Mouse (Mus musculus): ENCODE measurements around the gene Bax. TPM values are rescaled to one million over a fixed set of nuclear protein-coding genes. Genes with fewer than 3 reads are reported as not detected.

The Bax gene
- polyA plus RNA-seq, 1 experiment from 2014 or later: 257 TPM

GRCm38 (mm10) chr7:45449974-45450373 is 16.7 kb downstream of the Bax start:
- no peaks in the 10 kb centered on the region for H3K4me1 ChIP-seq (replicated peaks; ENCODE audit: control insufficient read depth, insufficient read depth, low read length)
- H3K9me3 ChIP-seq (ENCODE audit: control insufficient read depth, low read length): no peaks in the 10 kb centered on the region
- no peaks in the 10 kb centered on the region for H3K27me3 ChIP-seq (replicated peaks; ENCODE audit: control insufficient read depth, insufficient read depth, low read length)
- no peak overlapping the region for H3K4me2 ChIP-seq (ENCODE audit: low read length)
- H3K36me3 ChIP-seq (ENCODE audit: control insufficient read depth, insufficient read depth): 0 out of 2 replicates have a peak, but pooled peaks cover 3% of the 10 kb centered on the region
- no peak overlapping the region for H3K27ac ChIP-seq (ENCODE audit: low read length)
- no peak overlapping the region for H3K9ac ChIP-seq (replicated peaks; ENCODE audit: low read depth, low read length)
- H3K4me3 ChIP-seq (replicated peaks; ENCODE audit: low read length): no peak overlapping the region
- ATAC-seq: no peak
- WGBS: 100% methylated on average over 1 of the region's 1 CpGs

GRCm38 (mm10) chr7:45447325-45447990 is 19.2 kb downstream of the Bax start:
- H3K4me2 ChIP-seq (ENCODE audit: low read length): no peak overlapping the region
- 41% methylated on average over 11 of the region's 11 CpGs for WGBS
- H3K27me3 ChIP-seq (replicated peaks; ENCODE audit: control insufficient read depth, insufficient read depth, low read length): no peaks in the 10 kb centered on the region
- H3K36me3 ChIP-seq (ENCODE audit: control insufficient read depth, insufficient read depth): 0 out of 2 replicates have a peak, but pooled peaks cover 3% of the 10 kb centered on the region
- no peak overlapping the region for H3K9ac ChIP-seq (replicated peaks; ENCODE audit: low read depth, low read length)
- no peak for ATAC-seq
- H3K4me3 ChIP-seq (replicated peaks; ENCODE audit: low read length): no peak overlapping the region
- H3K4me1 ChIP-seq (replicated peaks; ENCODE audit: control insufficient read depth, insufficient read depth, low read length): no peaks in the 10 kb centered on the region
- H3K27ac ChIP-seq (ENCODE audit: low read length): no peak overlapping the region
- no peaks in the 10 kb centered on the region for H3K9me3 ChIP-seq (ENCODE audit: control insufficient read depth, low read length)

DNA sequence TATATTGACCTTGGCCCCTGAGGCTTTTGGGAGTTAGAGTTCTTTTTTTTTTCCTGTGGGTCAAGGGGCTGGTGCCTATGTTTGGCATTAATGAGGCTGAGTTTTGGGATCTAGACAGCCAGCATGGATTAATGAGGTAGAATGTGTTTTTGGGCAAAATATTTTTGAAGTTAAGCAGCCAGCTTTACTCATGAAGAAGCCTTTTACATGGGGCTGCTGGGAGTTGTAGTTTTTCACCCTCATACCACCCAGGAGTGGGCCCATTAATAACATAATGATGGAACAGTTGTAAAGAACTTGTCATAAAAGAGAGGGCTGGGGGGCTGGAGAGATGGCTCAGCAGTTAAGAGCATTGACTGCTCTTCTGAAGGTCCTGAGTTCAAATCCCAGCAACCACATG is 20.1 kb downstream of the Bax start:
- no peak for ATAC-seq

DNA sequence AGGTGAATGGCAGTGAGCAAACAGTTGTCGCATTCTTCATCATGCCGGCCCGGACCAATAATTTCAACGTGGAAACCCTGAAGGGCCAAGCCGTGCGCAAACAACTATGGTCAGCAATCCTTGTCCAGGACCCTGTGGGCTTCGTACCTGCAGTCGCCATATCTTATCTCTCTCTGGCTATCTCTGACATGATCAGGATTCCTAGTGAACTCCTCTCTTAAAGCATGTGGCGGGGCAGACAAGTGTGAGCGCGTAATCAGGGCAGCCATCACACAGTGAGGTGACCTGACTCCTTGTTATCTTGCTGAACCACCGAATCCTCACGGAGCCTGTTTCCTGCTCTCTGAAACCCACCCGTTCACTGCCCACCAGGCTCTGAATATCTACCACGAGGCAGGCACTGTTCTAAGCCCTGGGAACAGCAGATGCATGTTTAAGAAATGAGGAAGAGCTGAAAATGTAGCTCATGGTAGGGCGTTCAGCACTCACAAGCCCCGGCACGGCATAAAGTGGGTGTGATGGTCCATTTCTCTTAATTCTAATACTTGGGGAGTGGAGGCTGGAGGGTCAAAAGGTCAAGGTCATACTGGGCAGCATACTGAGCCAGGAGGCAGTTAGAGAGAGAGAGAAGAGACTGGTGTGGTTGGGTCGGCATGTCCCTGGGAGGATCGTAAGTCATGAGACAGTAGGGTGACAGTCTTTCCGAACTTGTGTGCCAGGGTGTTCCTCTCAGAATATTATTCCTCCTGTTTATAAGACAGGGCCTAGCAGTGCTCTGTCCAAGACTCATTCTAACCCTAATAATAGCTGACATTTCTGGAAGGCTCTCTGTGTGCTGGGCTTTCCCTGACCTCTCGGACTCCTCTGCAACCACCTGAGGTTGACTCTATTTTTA is 22.9 kb downstream of the Bax start:
- WGBS: 90% methylated on average over 22 of the region's 22 CpGs
- H3K36me3 ChIP-seq (ENCODE audit: control insufficient read depth, insufficient read depth): 0 out of 2 replicates have a peak, but pooled peaks cover 3% of the 10 kb centered on the region
- no peak overlapping the region for H3K9ac ChIP-seq (replicated peaks; ENCODE audit: low read depth, low read length)
- no peak overlapping the region for H3K4me3 ChIP-seq (replicated peaks; ENCODE audit: low read length)
- H3K4me1 ChIP-seq (replicated peaks; ENCODE audit: control insufficient read depth, insufficient read depth, low read length): no peaks in the 10 kb centered on the region
- H3K27ac ChIP-seq (ENCODE audit: low read length): no peak overlapping the region
- no peaks in the 10 kb centered on the region for H3K27me3 ChIP-seq (replicated peaks; ENCODE audit: control insufficient read depth, insufficient read depth, low read length)
- no peak for ATAC-seq
- H3K9me3 ChIP-seq (ENCODE audit: control insufficient read depth, low read length): no peaks in the 10 kb centered on the region
- H3K4me2 ChIP-seq (ENCODE audit: low read length): no peak overlapping the region

More for the DNA sequence above, 20.1 kb downstream of the Bax start:
- H3K27ac ChIP-seq (ENCODE audit: low read length): no peak overlapping the region
- no peak overlapping the region for H3K9ac ChIP-seq (replicated peaks; ENCODE audit: low read depth, low read length)
- 0 out of 2 replicates have a peak, but pooled peaks cover 3% of the 10 kb centered on the region for H3K36me3 ChIP-seq (ENCODE audit: control insufficient read depth, insufficient read depth)
- no peak overlapping the region for H3K4me2 ChIP-seq (ENCODE audit: low read length)
- H3K9me3 ChIP-seq (ENCODE audit: control insufficient read depth, low read length): no peaks in the 10 kb centered on the region
- no peaks in the 10 kb centered on the region for H3K27me3 ChIP-seq (replicated peaks; ENCODE audit: control insufficient read depth, insufficient read depth, low read length)
- no peak overlapping the region for H3K4me3 ChIP-seq (replicated peaks; ENCODE audit: low read length)
- no peaks in the 10 kb centered on the region for H3K4me1 ChIP-seq (replicated peaks; ENCODE audit: control insufficient read depth, insufficient read depth, low read length)

GRCm38 (mm10) chr7:45437521-45438276 is 29.0 kb downstream of the Bax start, which contains the start of gene Ruvbl2:
Gene Ruvbl2, minus strand, starts transcription at chr7:45438096.
- no peak within 1 kb of the TSS for H3K4me2 ChIP-seq (ENCODE audit: low read length)
- H3K4me1 ChIP-seq (replicated peaks; ENCODE audit: control insufficient read depth, insufficient read depth, low read length): peaks cover 25% of the 10 kb centered on the region
- no peak within 1 kb of the TSS for H3K27ac ChIP-seq (ENCODE audit: low read length)
- H3K4me3 ChIP-seq (replicated peaks; ENCODE audit: low read length): no peak within 1 kb of the TSS
- H3K27me3 ChIP-seq (replicated peaks; ENCODE audit: control insufficient read depth, insufficient read depth, low read length): no peaks in the 10 kb centered on the region
- H3K9ac ChIP-seq (replicated peaks; ENCODE audit: low read depth, low read length): no peak within 1 kb of the TSS
- no peaks in the 10 kb centered on the region for H3K9me3 ChIP-seq (ENCODE audit: control insufficient read depth, low read length)
- no peak for ATAC-seq
- H3K36me3 ChIP-seq (ENCODE audit: control insufficient read depth, insufficient read depth): no peaks in the 10 kb centered on the region
- WGBS: 18% methylated on average over 19 of the region's 19 CpGs

DNA sequence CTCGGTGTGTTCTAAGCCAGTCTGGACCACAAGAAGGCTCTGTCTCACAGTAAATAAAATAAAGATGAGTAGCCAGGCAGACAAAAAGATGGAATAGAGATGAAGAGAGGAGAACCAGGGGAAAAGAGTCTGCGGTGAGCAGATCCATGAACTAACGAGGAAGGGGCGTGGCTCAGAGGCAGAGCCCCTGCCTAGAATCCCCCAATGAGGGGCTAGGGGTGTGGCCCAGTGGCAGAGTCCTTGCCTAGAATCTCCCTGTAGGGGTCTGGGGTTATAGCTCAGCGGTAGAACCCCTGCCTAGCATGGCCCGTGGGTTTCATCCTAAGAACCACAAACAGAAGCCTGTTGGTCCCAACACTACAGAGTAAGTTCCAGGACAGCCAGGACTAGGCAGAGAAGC is 29.7 kb downstream of the Bax start:
- no peak overlapping the region for H3K4me2 ChIP-seq (ENCODE audit: low read length)
- no peak for ATAC-seq
- no peaks in the 10 kb centered on the region for H3K27me3 ChIP-seq (replicated peaks; ENCODE audit: control insufficient read depth, insufficient read depth, low read length)
- WGBS: 28% methylated on average over 6 of the region's 6 CpGs
- H3K36me3 ChIP-seq (ENCODE audit: control insufficient read depth, insufficient read depth): no peaks in the 10 kb centered on the region
- no peak overlapping the region for H3K9ac ChIP-seq (replicated peaks; ENCODE audit: low read depth, low read length)
- peaks cover 26% of the 10 kb centered on the region for H3K4me1 ChIP-seq (replicated peaks; ENCODE audit: control insufficient read depth, insufficient read depth, low read length)
- H3K4me3 ChIP-seq (replicated peaks; ENCODE audit: low read length): no peak overlapping the region
- H3K9me3 ChIP-seq (ENCODE audit: control insufficient read depth, low read length): no peaks in the 10 kb centered on the region
- no peak overlapping the region for H3K27ac ChIP-seq (ENCODE audit: low read length)

DNA sequence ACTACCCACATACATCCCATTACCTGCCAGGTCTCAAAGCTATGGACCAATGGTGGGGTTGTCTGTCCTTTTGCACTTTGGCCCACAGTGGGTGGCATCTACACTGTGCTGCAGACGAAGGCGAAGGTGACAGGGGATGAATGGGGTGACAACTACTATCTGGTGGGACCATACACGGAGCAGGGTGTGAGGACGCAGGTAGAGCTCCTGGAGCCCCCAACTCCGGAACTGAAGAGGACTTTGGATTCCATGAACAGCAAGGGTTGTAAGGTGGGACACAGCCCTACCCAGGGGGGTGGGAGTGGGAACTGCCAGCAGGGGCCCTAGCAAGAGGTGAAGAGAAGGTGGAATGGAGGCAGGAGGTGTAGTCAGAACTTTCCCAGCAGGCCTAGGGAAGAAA is 30.3 kb downstream of the Bax start:
- Histone ChIP-seq H3K4me3 (replicated peaks; ENCODE audit: low read length) (no peak overlapping the region), H3K9me3 (ENCODE audit: control insufficient read depth, low read length) (no peaks in the 10 kb centered on the region), H3K4me1 (replicated peaks; ENCODE audit: control insufficient read depth, insufficient read depth, low read length) (peaks cover 26% of the 10 kb centered on the region), H3K27me3 (replicated peaks; ENCODE audit: control insufficient read depth, insufficient read depth, low read length) (no peaks in the 10 kb centered on the region), H3K4me2 (ENCODE audit: low read length) (no peak overlapping the region), H3K27ac (ENCODE audit: low read length) (no peak overlapping the region), H3K36me3 (ENCODE audit: control insufficient read depth, insufficient read depth) (no peaks in the 10 kb centered on the region), H3K9ac (replicated peaks; ENCODE audit: low read depth, low read length) (no peak overlapping the region)
- 92% methylated on average over 5 of the region's 5 CpGs for WGBS
- no peak for ATAC-seq

GRCm38 (mm10) chr7:45435038-45435437 is 31.7 kb downstream of the Bax start:
- Histone ChIP-seq H3K4me2 (ENCODE audit: low read length) (peak overlapping the region; percentile 83), H3K9me3 (ENCODE audit: control insufficient read depth, low read length) (no peaks in the 10 kb centered on the region), H3K4me1 (replicated peaks; ENCODE audit: control insufficient read depth, insufficient read depth, low read length) (peaks cover 26% of the 10 kb centered on the region), H3K4me3 (replicated peaks; ENCODE audit: low read length) (peak overlapping the region; percentile 62), H3K9ac (replicated peaks; ENCODE audit: low read depth, low read length) (peak overlapping the region; percentile 79), H3K27me3 (replicated peaks; ENCODE audit: control insufficient read depth, insufficient read depth, low read length) (no peaks in the 10 kb centered on the region), H3K27ac (ENCODE audit: low read length) (peak overlapping the region; percentile 41; the same call in 1 of the 2 replicates), H3K36me3 (ENCODE audit: control insufficient read depth, insufficient read depth) (peaks cover 3% of the 10 kb centered on the region; the same call in 1 of the 2 replicates)
- ATAC-seq: peak; percentile 21
- under 1% methylated on average over 16 of the region's 16 CpGs for WGBS
